ENCODE assay signal across 13 mouse cellular contexts in the genomic region with DNA sequence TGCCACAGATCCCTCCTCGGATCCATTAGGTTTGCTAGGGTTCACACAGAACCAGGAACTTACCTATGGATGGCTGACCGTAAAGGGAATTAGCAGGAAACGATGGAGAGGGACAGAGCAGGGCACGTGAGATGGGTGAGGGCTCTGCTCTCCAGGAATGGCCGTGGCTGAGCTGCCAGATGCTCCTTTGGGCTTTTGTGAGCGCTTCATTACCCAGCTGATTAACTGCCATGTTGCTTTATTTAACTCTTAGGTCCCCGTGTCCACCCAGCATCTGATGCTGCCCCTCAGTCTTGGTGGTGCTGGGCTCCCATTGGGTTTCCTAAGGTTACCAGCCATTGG. TPM values are rescaled to one million over a fixed set of nuclear protein-coding genes. Genes with fewer than 3 reads are reported as not detected.
A peak's percentile ranks its signal among the peaks of the same experiment; 100 is the strongest.
DNase-seq lines count a peak whose midpoint lies in the region; ATAC-seq and TF ChIP-seq lines count a peak whose summit lies in the region.
"Had no signal": no experiment of that assay in that cellular context is flagged by ENCODE, and none has a peak within 500 bp of the region (broad histone marks: within the 10 kb centered on the region; RNA-seq: fewer than 3 reads in every experiment).

No protein-coding gene starts in this region.

- H3K4me3 ChIP-seq in forebrain, postnatal 0 days (ENCODE audit: low read depth, low read length), result no peak overlapping the region
- H3K4me3 ChIP-seq in midbrain, postnatal 0 days (ENCODE audit: low read depth, low read length), result no peak overlapping the region
- no peak overlapping the region for H3K4me3 ChIP-seq in heart, embryonic 12.5 days
- H3K4me3 ChIP-seq: erythroblast, embryonic 14.5 days; limb, embryonic 10.5 days; liver, embryonic 15.5 days had no signal

- H3K4me1 ChIP-seq in forebrain, postnatal 0 days (ENCODE audit: insufficient read depth), result no peaks in the 10 kb centered on the region
- H3K4me1 ChIP-seq in midbrain, postnatal 0 days (ENCODE audit: insufficient read depth, low read length), result no peaks in the 10 kb centered on the region
- H3K4me1 ChIP-seq in heart, embryonic 12.5 days (replicated peaks), result no peaks in the 10 kb centered on the region
- H3K4me1 ChIP-seq: limb, embryonic 10.5 days had no signal

- no peak overlapping the region for H3K4me2 ChIP-seq in forebrain, postnatal 0 days (ENCODE audit: low read depth)
- H3K4me2 ChIP-seq in midbrain, postnatal 0 days (ENCODE audit: low read depth, low read length, poor library complexity, severe bottlenecking), result no peak overlapping the region
- H3K4me2 ChIP-seq in heart, embryonic 12.5 days, result no peak overlapping the region
- H3K4me2 ChIP-seq: liver, embryonic 15.5 days had no signal

- peak; percentile 44 for DNase-seq in heart, adult 11 months
- no peak for DNase-seq in heart, postnatal 36 days
- DNase-seq in brain, embryonic 14.5 days (ENCODE audit: low read depth), result peak; percentile 18
- no peak for DNase-seq in forebrain, postnatal 0 days
- DNase-seq in midbrain, postnatal 0 days (ENCODE audit: low spot score), result peak; percentile 61
- DNase-seq in lung, postnatal 36 days, result no peak
- DNase-seq: thymus, postnatal 36 days had no signal

- TF ChIP-seq CTCF in brain, embryonic 14.5 days (IDR thresholded peaks at IDR 0.05; ENCODE audit: borderline replicate concordance, extremely low read depth, insufficient read depth, insufficient read length), result no peak
- no peak for TF ChIP-seq CTCF in forebrain, postnatal 0 days (IDR thresholded peaks at IDR 0.05; ENCODE audit: low read depth)
- TF ChIP-seq CTCF in midbrain, postnatal 0 days (IDR thresholded peaks at IDR 0.05), result no peak

- no peaks in the 10 kb centered on the region for H3K27me3 ChIP-seq in forebrain, postnatal 0 days (ENCODE audit: insufficient read depth, low read length)
- no peaks in the 10 kb centered on the region for H3K27me3 ChIP-seq in midbrain, postnatal 0 days (ENCODE audit: insufficient read depth, low read length)
- H3K27me3 ChIP-seq in heart, embryonic 12.5 days (replicated peaks), result no peaks in the 10 kb centered on the region
- H3K27me3 ChIP-seq: liver, embryonic 15.5 days had no signal

- no peak overlapping the region for H3K27ac ChIP-seq in forebrain, postnatal 0 days (ENCODE audit: low read depth, low read length)
- no peak overlapping the region for H3K27ac ChIP-seq in midbrain, postnatal 0 days (ENCODE audit: low read depth, low read length)
- H3K27ac ChIP-seq in heart, embryonic 12.5 days (ENCODE audit: poor library complexity, severe bottlenecking), result no peak overlapping the region
- H3K27ac ChIP-seq: limb, embryonic 10.5 days; liver, embryonic 15.5 days had no signal

- ATAC-seq in forebrain, postnatal 0 days, result 0 out of 2 replicates have a peak, but pooled peaks have one; percentile 14
- ATAC-seq in midbrain, postnatal 0 days (ENCODE audit: low FRiP score), result no peak
- ATAC-seq in heart, embryonic 12.5 days (ENCODE audit: insufficient number of reproducible peaks, low FRiP score), result no peak
- no peak for ATAC-seq in granulocyte monocyte progenitor cell, adult 5-6 weeks (replicated peaks; ENCODE audit: poor library complexity, severe bottlenecking)

- TF ChIP-seq POLR2A in brain, embryonic 14.5 days (IDR thresholded peaks at IDR 0.05; ENCODE audit: borderline replicate concordance, extremely low read depth, insufficient read depth, insufficient read length, poor library complexity, severe bottlenecking), result no peak

- no peaks in the 10 kb centered on the region for H3K36me3 ChIP-seq in forebrain, postnatal 0 days (ENCODE audit: insufficient read depth)
- 0 out of 2 replicates have a peak, but pooled peaks cover 3% of the 10 kb centered on the region for H3K36me3 ChIP-seq in midbrain, postnatal 0 days (ENCODE audit: insufficient read depth, low read length)
- H3K36me3 ChIP-seq in heart, embryonic 12.5 days, result no peaks in the 10 kb centered on the region; the same call in 1 of the 2 replicates
- H3K36me3 ChIP-seq: liver, embryonic 15.5 days had no signal

- H3K9ac ChIP-seq in forebrain, postnatal 0 days, result no peak overlapping the region
- H3K9ac ChIP-seq in midbrain, postnatal 0 days (replicated peaks; ENCODE audit: low read length, poor library complexity, severe bottlenecking), result no peak overlapping the region
- H3K9ac ChIP-seq in heart, embryonic 12.5 days, result no peak overlapping the region
- H3K9ac ChIP-seq: liver, embryonic 15.5 days had no signal

- WGBS in forebrain, postnatal 0 days, result 55% methylated on average over 7 of the region's 7 CpGs
- 55% methylated on average over 7 of the region's 7 CpGs for WGBS in midbrain, postnatal 0 days
- 69% methylated on average over 7 of the region's 7 CpGs for WGBS in heart, embryonic 12.5 days

- intact Hi-C loops in heart, postnatal 36 days (cut with DNase I), result loop anchor here (1.0 to 2.0 kb wide), 3 partner anchors 45 to 327 kb away; no protein-coding TSS in a partner anchor

- no peaks in the 10 kb centered on the region for H3K9me3 ChIP-seq in forebrain, postnatal 0 days (ENCODE audit: low read length)
- H3K9me3 ChIP-seq in midbrain, postnatal 0 days (ENCODE audit: low read length), result no peaks in the 10 kb centered on the region
- H3K9me3 ChIP-seq in heart, embryonic 12.5 days (replicated peaks), result no peaks in the 10 kb centered on the region
- H3K9me3 ChIP-seq: limb, embryonic 10.5 days; liver, embryonic 15.5 days had no signal

RNA-seq across cellular contexts. Expression of a gene that starts 21.5 kb away (rescaled TPM):
- 1 to 10 TPM in 1 of 2 experiments, under 1 TPM in 1; 0.76 to 1.2 TPM for total RNA-seq in heart, postnatal 36 days (2021)
- polyA plus RNA-seq in brain, embryonic 14.5 days (2012; rRNA removed), result 7.8 and 13.2 TPM in 2 replicates
- 7.0 and 8.7 TPM in 2 replicates for total RNA-seq in forebrain, postnatal 0 days (2014; rRNA removed)
- polyA plus RNA-seq in forebrain, postnatal 0 days (2015; fragmentation: Nextera tagmentation; extraction: Ambion mirVana), result 1.3 and 3.0 TPM in 2 replicates
- total RNA-seq in midbrain, postnatal 0 days (2014; rRNA removed), result 11.5 and 12.1 TPM in 2 replicates
- 3.4 and 4.0 TPM in 2 replicates for polyA plus RNA-seq in midbrain, postnatal 0 days (2015; fragmentation: Nextera tagmentation; extraction: Ambion mirVana)
- 0.84 and 0.91 TPM in 2 replicates for polyA plus RNA-seq in heart, embryonic 12.5 days (2016; fragmentation: Nextera tagmentation; extraction: Ambion mirVana)
- total RNA-seq in granulocyte monocyte progenitor cell, adult 5-6 weeks (2014; fragmentation: Nextera tagmentation), result 0.64 TPM in 1 of 2 replicates, not detected in the other
- 0.22 TPM in 1 of 2 replicates, not detected in the other for total RNA-seq in granulocyte monocyte progenitor cell, adult 5-6 weeks (2017)
- total RNA-seq: monocyte, adult 5-6 weeks had no signal

RNA-seq across cellular contexts. Expression of a gene that starts 28.0 kb away (rescaled TPM):
- 10 to 100 TPM; 17.1 to 21.8 TPM for total RNA-seq in heart, postnatal 36 days (2021)
- polyA plus RNA-seq in brain, embryonic 14.5 days (2012; rRNA removed), result 1.5 and 1.9 TPM in 2 replicates
- total RNA-seq in forebrain, postnatal 0 days (2014; rRNA removed), result 1.6 and 1.9 TPM in 2 replicates
- polyA plus RNA-seq in forebrain, postnatal 0 days (2015; fragmentation: Nextera tagmentation; extraction: Ambion mirVana), result 1.3 and 1.4 TPM in 2 replicates
- total RNA-seq in midbrain, postnatal 0 days (2014; rRNA removed), result 2.1 and 3.3 TPM in 2 replicates
- polyA plus RNA-seq in midbrain, postnatal 0 days (2015; fragmentation: Nextera tagmentation; extraction: Ambion mirVana), result 1.7 and 2.3 TPM in 2 replicates
- polyA plus RNA-seq in heart, embryonic 12.5 days (2016; fragmentation: Nextera tagmentation; extraction: Ambion mirVana), result 3.0 and 3.4 TPM in 2 replicates
- 1.8 and 5.1 TPM in 2 replicates for total RNA-seq in granulocyte monocyte progenitor cell, adult 5-6 weeks (2014; fragmentation: Nextera tagmentation)
- 2.2 and 2.8 TPM in 2 replicates for total RNA-seq in granulocyte monocyte progenitor cell, adult 5-6 weeks (2017)

Comparison
In these comparisons a context has a peak if more than half of its experiments do, and no peak if none do; other contexts are left out.
1. DNase-seq: peak in heart, adult 11 months (single experiment), brain, embryonic 14.5 days (single experiment) and midbrain, postnatal 0 days (single experiment); none in heart, postnatal 36 days (0 of 2), forebrain, postnatal 0 days (single experiment) and lung, postnatal 36 days (single experiment).